Mouse (Mus musculus) MEL (cell line): ENCODE results near the gene Fyb. TPM values are rescaled to one million over a fixed set of nuclear protein-coding genes. Genes with fewer than 3 reads are reported as not detected.

ENCODE experiments used
- DNase-seq: peaks from one replicate; pipeline ENCODE4 v3.0.0; 2011; ENCODE audit warnings: low read depth, low spot score
- H3K27ac ChIP-seq: 2 replicates; pipeline ENCODE4 v1.5.1; 2012; ENCODE audit warnings: low read depth, mild to moderate bottlenecking, control low read depth, low read length, moderate library complexity; ENCODE audit not compliant: control insufficient read depth
- H3K27me3 ChIP-seq, 2 experiments: fragments of 150-350 bp in 1 of 2; sonication (generic) in 1 of 2; 2 replicates each; pipeline ENCODE4 v1.6.1; 2012; ENCODE audit warnings: low read length in 2 of 2, mild to moderate bottlenecking in 2 of 2, improper control_type of control experiment in 1 of 2, moderate library complexity in 1 of 2; ENCODE audit not compliant: insufficient read depth in 2 of 2, control insufficient read depth in 1 of 2
- H3K36me3 ChIP-seq, 2 experiments: 2 replicates each; pipeline ENCODE4 v1.6.1; 2012 to 2014; ENCODE audit warnings: low read length in 2 of 2, improper control_type of control experiment in 1 of 2, inconsistent platforms in 1 of 2, mild to moderate bottlenecking in 1 of 2; ENCODE audit not compliant: insufficient read depth in 2 of 2, control insufficient read depth in 1 of 2
- H3K4me1 ChIP-seq, 2 experiments: fragments of 150-350 bp in 1 of 2; sonication (generic) in 1 of 2; 2 replicates each; pipeline ENCODE4 v1.6.1; 2012; ENCODE audit warnings: low read length in 2 of 2, improper control_type of control experiment in 1 of 2, mild to moderate bottlenecking in 1 of 2; ENCODE audit not compliant: insufficient read depth in 2 of 2, control insufficient read depth in 1 of 2
- H3K4me3 ChIP-seq, 2 experiments: fragments of 150-350 bp in 1 of 2; sonication (generic) in 1 of 2; 2 replicates each; pipeline ENCODE4 v1.5.1; 2012; ENCODE audit warnings: low read depth in 2 of 2, low read length in 2 of 2, mild to moderate bottlenecking in 2 of 2, moderate library complexity in 2 of 2, control low read depth in 1 of 2, improper control_type of control experiment in 1 of 2; ENCODE audit not compliant: control insufficient read depth in 1 of 2, insufficient read depth in 1 of 2
- H3K79me2 ChIP-seq: 2 replicates; pipeline ENCODE4 v1.6.1; 2012; ENCODE audit warnings: mild to moderate bottlenecking, low read length, moderate library complexity; ENCODE audit not compliant: control insufficient read depth, poor library complexity, insufficient read depth
- H3K9ac ChIP-seq: 2 replicates; pipeline ENCODE4 v1.6.1; 2012; ENCODE audit warnings: low read depth, mild to moderate bottlenecking, control low read depth, low read length, moderate library complexity; ENCODE audit not compliant: control insufficient read depth, poor library complexity, severe bottlenecking
- H3K9me3 ChIP-seq: fragments of 150-350 bp; sonication (generic); replicated peaks from 2 replicates; pipeline ENCODE4 v1.6.1; 2012; ENCODE audit warnings: mild to moderate bottlenecking, low read length, improper control_type of control experiment, moderate library complexity; ENCODE audit not compliant: insufficient read depth
- BHLHE40 ChIP-seq: IDR thresholded peaks from 2 replicates; pipeline ENCODE4 v1.6.1; 2012; ENCODE audit warnings: low read depth, mild to moderate bottlenecking, inconsistent platforms, low read length, improper control_type of control experiment, borderline replicate concordance
- CHD1 ChIP-seq: IDR thresholded peaks from 2 replicates; pipeline ENCODE4 v1.6.1; 2012; ENCODE audit warnings: low read depth, mild to moderate bottlenecking, inconsistent platforms, low read length, improper control_type of control experiment
- CHD2 ChIP-seq: IDR thresholded peaks from 2 replicates; pipeline ENCODE4 v1.6.1; 2011; ENCODE audit warnings: low read length, improper control_type of control experiment
- CTCF ChIP-seq, 3 experiments: IDR thresholded peaks in 2 of 3; conservative IDR thresholded peaks in 1 of 3; 2 replicates each; pipeline ENCODE4 v1.5.1; 2011 to 2012; ENCODE audit warnings: low read length in 3 of 3, low read depth in 2 of 3, mild to moderate bottlenecking in 2 of 3, improper control_type of control experiment in 1 of 3, inconsistent platforms in 1 of 3, mixed read lengths in 1 of 3, moderate library complexity in 1 of 3; ENCODE audit not compliant: control insufficient read depth in 1 of 3, insufficient read depth in 1 of 3, poor library complexity in 1 of 3, severe bottlenecking in 1 of 3
- E2F4 ChIP-seq: IDR thresholded peaks from 2 replicates; pipeline ENCODE4 v1.6.1; 2011; ENCODE audit warnings: low read depth, low read length, improper control_type of control experiment, borderline replicate concordance
- ELF1 ChIP-seq: IDR thresholded peaks from 2 replicates; pipeline ENCODE4 v1.6.1; 2014; ENCODE audit warnings: low read depth, mild to moderate bottlenecking, inconsistent platforms, low read length, improper control_type of control experiment, moderate library complexity
- EP300 ChIP-seq, 2 experiments: IDR thresholded peaks; 2 replicates each; pipeline ENCODE4 v1.6.1; 2011; ENCODE audit warnings: improper control_type of control experiment in 2 of 2, low read length in 2 of 2, low read depth in 1 of 2, mild to moderate bottlenecking in 1 of 2
- ETS1 ChIP-seq: IDR thresholded peaks from 2 replicates; pipeline ENCODE4 v1.6.1; 2012; ENCODE audit warnings: low read depth, mild to moderate bottlenecking, inconsistent platforms, low read length, improper control_type of control experiment, moderate library complexity
- GABPA ChIP-seq: IDR thresholded peaks from 2 replicates; pipeline ENCODE4 v1.6.1; 2012; ENCODE audit warnings: low read depth, mild to moderate bottlenecking, inconsistent platforms, low read length, improper control_type of control experiment, moderate library complexity
- GATA1 ChIP-seq: IDR thresholded peaks from 2 replicates; pipeline ENCODE4 v1.6.1; 2011; ENCODE audit warnings: low read depth, low read length, improper control_type of control experiment
- MAFK ChIP-seq: IDR thresholded peaks from 2 replicates; pipeline ENCODE4 v1.6.1; 2011; ENCODE audit warnings: low read depth, mild to moderate bottlenecking, low read length, improper control_type of control experiment, borderline replicate concordance
- MAX ChIP-seq: IDR thresholded peaks from 2 replicates; pipeline ENCODE4 v1.6.1; 2011; ENCODE audit warnings: low read length, improper control_type of control experiment
- MAZ ChIP-seq: IDR thresholded peaks from 2 replicates; pipeline ENCODE4 v1.6.1; 2012; ENCODE audit warnings: low read depth, mild to moderate bottlenecking, inconsistent platforms, low read length, improper control_type of control experiment
- MXI1 ChIP-seq: IDR thresholded peaks from 2 replicates; pipeline ENCODE4 v1.6.1; 2011; ENCODE audit warnings: mild to moderate bottlenecking, low read depth, low read length, improper control_type of control experiment
- MYB ChIP-seq: IDR thresholded peaks from 2 replicates; pipeline ENCODE4 v1.6.1; 2011; ENCODE audit warnings: mild to moderate bottlenecking, low read depth, low read length, improper control_type of control experiment
- NELFE ChIP-seq: IDR thresholded peaks from 2 replicates; pipeline ENCODE4 v1.6.1; 2011; ENCODE audit warnings: low read depth, low read length, improper control_type of control experiment
- NRF1 ChIP-seq: IDR thresholded peaks from 2 replicates; pipeline ENCODE4 v1.6.1; 2014; ENCODE audit warnings: low read depth, mild to moderate bottlenecking, inconsistent platforms, low read length, improper control_type of control experiment, moderate library complexity; ENCODE audit not compliant: poor library complexity, insufficient read depth, severe bottlenecking
- POLR2A ChIP-seq, 2 experiments: IDR thresholded peaks; 2 replicates each; pipeline ENCODE4 v1.6.1; 2011 to 2012; ENCODE audit warnings: low read length in 2 of 2, mild to moderate bottlenecking in 2 of 2, control low read depth in 1 of 2, improper control_type of control experiment in 1 of 2, low read depth in 1 of 2, moderate library complexity in 1 of 2; ENCODE audit not compliant: control insufficient read depth in 1 of 2, insufficient read depth in 1 of 2, poor library complexity in 1 of 2
- POLR2AphosphoS5 ChIP-seq: IDR thresholded peaks from 2 replicates; pipeline ENCODE4 v1.6.1; 2012; ENCODE audit warnings: low read depth, borderline replicate concordance, mild to moderate bottlenecking, inconsistent platforms, low read length, moderate library complexity, mixed read lengths
- RAD21 ChIP-seq: IDR thresholded peaks from 2 replicates; pipeline ENCODE4 v1.6.1; 2011; ENCODE audit warnings: mild to moderate bottlenecking, low read depth, low read length, improper control_type of control experiment
- RCOR1 ChIP-seq: IDR thresholded peaks from 2 replicates; pipeline ENCODE4 v1.6.1; 2012; ENCODE audit warnings: low read depth, mild to moderate bottlenecking, inconsistent platforms, low read length, improper control_type of control experiment
- SMC3 ChIP-seq: IDR thresholded peaks from 2 replicates; pipeline ENCODE4 v1.6.1; 2011; ENCODE audit warnings: low read depth, low read length, improper control_type of control experiment
- TBP ChIP-seq: IDR thresholded peaks from 2 replicates; pipeline ENCODE4 v1.8.0; 2011; ENCODE audit warnings: low read depth, low read length, improper control_type of control experiment
- TCF12 ChIP-seq: IDR thresholded peaks from 2 replicates; pipeline ENCODE4 v1.6.1; 2014; ENCODE audit warnings: low read depth, mild to moderate bottlenecking, inconsistent platforms, low read length, improper control_type of control experiment, moderate library complexity
- UBTF ChIP-seq: IDR thresholded peaks from 2 replicates; pipeline ENCODE4 v1.6.1; 2012; ENCODE audit warnings: low read depth, mild to moderate bottlenecking, inconsistent platforms, low read length, improper control_type of control experiment, moderate library complexity, borderline replicate concordance; ENCODE audit not compliant: insufficient read depth
- USF1 ChIP-seq: IDR thresholded peaks from 2 replicates; pipeline ENCODE4 v1.6.1; 2014; ENCODE audit warnings: low read depth, mild to moderate bottlenecking, inconsistent platforms, low read length, improper control_type of control experiment, moderate library complexity
- USF2 ChIP-seq, 2 experiments: IDR thresholded peaks; 2 replicates each; pipeline ENCODE4 v1.6.1; 2011 to 2012; ENCODE audit warnings: improper control_type of control experiment in 2 of 2, low read length in 2 of 2, borderline replicate concordance in 1 of 2, inconsistent platforms in 1 of 2, low read depth in 1 of 2, mild to moderate bottlenecking in 1 of 2; ENCODE audit not compliant: insufficient read depth in 1 of 2
- ZC3H11A ChIP-seq: IDR thresholded peaks from 2 replicates; pipeline ENCODE4 v1.6.1; 2012; ENCODE audit warnings: low read depth, mild to moderate bottlenecking, inconsistent platforms, low read length, improper control_type of control experiment
- ZKSCAN1 ChIP-seq: IDR thresholded peaks from 2 replicates; pipeline ENCODE4 v1.6.1; 2012; ENCODE audit warnings: low read depth, mild to moderate bottlenecking, inconsistent platforms, low read length, improper control_type of control experiment, moderate library complexity
- ZMIZ1 ChIP-seq: IDR thresholded peaks from 2 replicates; pipeline ENCODE4 v1.6.1; 2012; ENCODE audit warnings: low read depth, mild to moderate bottlenecking, inconsistent platforms, low read length, improper control_type of control experiment, moderate library complexity
- ZNF384 ChIP-seq: IDR thresholded peaks from 2 replicates; pipeline ENCODE4 v1.6.1; 2012; ENCODE audit warnings: low read depth, mild to moderate bottlenecking, inconsistent platforms, low read length, improper control_type of control experiment
- polyA plus RNA-seq, 2 experiments: library from polyadenylated mRNA; stranded (reverse) in 1 of 2; unstranded in 1 of 2; fragments of >175 nt in 1 of 2; fragments of >200 nt in 1 of 2; gene quantifications; 2 replicates each; pipeline versions ENCODE4 v1.2.1 to v1.2.4; 2012; ENCODE audit warnings: low replicate concordance in 2 of 2, low read depth in 1 of 2; ENCODE audit not compliant: insufficient read length in 2 of 2, insufficient read depth in 1 of 2, missing spikeins in 1 of 2
- total RNA-seq: library from RNA; depleted of rRNA; stranded (reverse); fragments of 300-350 nt; gene quantifications from 2 replicates; pipeline ENCODE4 v1.2.3, GENCODE M21; 2012

Gene Fyb
- total and polyA plus RNA-seq, 3 experiments, result 175 to 208 TPM; not detected in 1

- no peak for TF ChIP-seq BHLHE40
- no peak for TF ChIP-seq MAX
These were observed 24.1 kb upstream of the Fyb start for GRCm38 (mm10) chr15:6498396-6499070.

GRCm38 (mm10) chr15:6500787-6501186 lies 21.9 kb upstream of the Fyb start:
- H3K4me1 ChIP-seq, result peaks cover 0 to 4% of the 10 kb centered on the region in 2 experiments; a peak in 1 of 4 replicates
- DNase-seq, result peak; percentile 27
- no peaks in the 10 kb centered on the region for H3K27me3 ChIP-seq
- no peaks in the 10 kb centered on the region for H3K36me3 ChIP-seq
- H3K9ac ChIP-seq, result no peak overlapping the region
- H3K9me3 ChIP-seq, result no peaks in the 10 kb centered on the region
- no peaks in the 10 kb centered on the region for H3K79me2 ChIP-seq
- H3K4me3 ChIP-seq, result no peak overlapping the region
- no peak overlapping the region for H3K27ac ChIP-seq
- TF ChIP-seq CHD2, result no peak
- TF ChIP-seq EP300 (IDR thresholded peaks at IDR 0.05; ENCODE audit: low read depth in 1 of 2, low read length in 2 of 2), result 0 out of 4 replicates have a peak, but pooled peaks of 1 of the 2 experiments have one; percentile 7
- TF ChIP-seq UBTF, result no peak
- TF ChIP-seq MYB, result no peak
- TF ChIP-seq USF2 (IDR thresholded peaks at IDR 0.05; ENCODE audit: borderline replicate concordance in 1 of 2, insufficient read depth in 1 of 2, low read depth in 1 of 2, low read length in 2 of 2), result no peak
- no peak for TF ChIP-seq TBP
- TF ChIP-seq E2F4, result no peak
- TF ChIP-seq GABPA, result no peak
- TF ChIP-seq ZC3H11A, result peak; percentile 83
- TF ChIP-seq MXI1, result no peak
- TF ChIP-seq ZMIZ1, result no peak
- TF ChIP-seq POLR2AphosphoS5, result no peak
- TF ChIP-seq TCF12, result no peak
- no peak for TF ChIP-seq ELF1
- TF ChIP-seq MAX, result no peak
- TF ChIP-seq NRF1, result no peak
- peak; percentile 66 for TF ChIP-seq RAD21
- TF ChIP-seq GATA1, result peak; percentile 43; the same call in 1 of the 2 replicates
- no peak for TF ChIP-seq NELFE
- no peak for TF ChIP-seq RCOR1
- TF ChIP-seq USF1, result no peak
- TF ChIP-seq ZKSCAN1, result no peak
- no peak for TF ChIP-seq ETS1
- TF ChIP-seq CHD1, result no peak
- no peak for TF ChIP-seq MAFK
- TF ChIP-seq SMC3, result peak; percentile 75
- TF ChIP-seq MAZ, result no peak
- TF ChIP-seq ZNF384, result no peak
- no peak for TF ChIP-seq POLR2A (IDR thresholded peaks at IDR 0.05; ENCODE audit: control insufficient read depth in 1 of 2, insufficient read depth in 1 of 2, low read depth in 1 of 2, low read length in 2 of 2, poor library complexity in 1 of 2)
- TF ChIP-seq CTCF (IDR thresholded peaks at IDR 0.05 in 2 of 3, conservative IDR thresholded peaks at IDR 0.05 in 1 of 3; ENCODE audit: control insufficient read depth in 1 of 3, insufficient read depth in 1 of 3, low read depth in 2 of 3, low read length in 3 of 3, poor library complexity in 1 of 3, severe bottlenecking in 1 of 3), result peak in 1 of 3 experiments; percentile 60; a peak in 2 of 6 replicates

More at GRCm38 (mm10) chr15:6498396-6499070, 24.1 kb upstream of the Fyb start:
- H3K79me2 ChIP-seq, result no peaks in the 10 kb centered on the region
- no peak for DNase-seq
- H3K4me1 ChIP-seq, result peaks cover 0 to 4% of the 10 kb centered on the region in 2 experiments; a peak in 1 of 4 replicates
- no peak overlapping the region for H3K27ac ChIP-seq
- no peak overlapping the region for H3K9ac ChIP-seq
- H3K36me3 ChIP-seq, result no peaks in the 10 kb centered on the region
- no peak overlapping the region for H3K4me3 ChIP-seq
- H3K27me3 ChIP-seq, result no peaks in the 10 kb centered on the region
- no peaks in the 10 kb centered on the region for H3K9me3 ChIP-seq
